Mouse (Mus musculus) urinary bladder, postnatal 36 days (tissue): ENCODE data around the gene Ccdc89.

Experiments used
- DNase-seq, 2 experiments: peaks; one replicate each; pipeline ENCODE4 v3.0.0; 2022; ENCODE audit warnings: low spot score in 2 of 2, mixed read lengths in 1 of 2

The Ccdc89 gene

GRCm38 (mm10) chr7:90426020-90427001, at the start of gene Ccdc89:
Ccdc89 (plus strand) TSS chr7:90426577.
- DNase-seq: peak; percentile 61 to 80

DNA sequence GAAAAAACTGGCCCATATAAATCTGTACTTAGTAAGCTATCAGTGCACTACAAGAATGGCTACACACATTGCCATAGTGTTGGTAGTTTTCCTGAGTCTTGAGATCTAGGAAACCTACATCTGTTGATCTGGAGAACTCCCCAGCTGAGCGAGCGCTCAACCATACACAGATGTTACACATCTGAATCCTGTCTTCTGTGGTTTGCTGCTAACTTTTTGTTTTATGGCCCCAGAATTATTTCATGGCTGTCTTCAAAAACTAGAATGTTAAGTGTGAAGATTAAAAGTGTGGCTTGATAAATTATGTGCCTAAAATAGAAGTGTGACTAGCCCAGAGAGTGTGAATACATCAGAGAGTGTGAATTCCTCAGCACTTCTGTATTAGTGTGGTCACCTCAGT, 42.0 kb upstream of the Ccdc89 start:
- DNase-seq: no peak

GRCm38 (mm10) chr7:90386885-90387459, 39.4 kb upstream of the Ccdc89 start:
- no peak for DNase-seq

- DNase-seq: no peak
Observed at GRCm38 (mm10) chr7:90389765-90390164, 36.6 kb upstream of the Ccdc89 start.

- DNase-seq: no peak
Observed at GRCm38 (mm10) chr7:90395073-90395472, 31.3 kb upstream of the Ccdc89 start.

DNA sequence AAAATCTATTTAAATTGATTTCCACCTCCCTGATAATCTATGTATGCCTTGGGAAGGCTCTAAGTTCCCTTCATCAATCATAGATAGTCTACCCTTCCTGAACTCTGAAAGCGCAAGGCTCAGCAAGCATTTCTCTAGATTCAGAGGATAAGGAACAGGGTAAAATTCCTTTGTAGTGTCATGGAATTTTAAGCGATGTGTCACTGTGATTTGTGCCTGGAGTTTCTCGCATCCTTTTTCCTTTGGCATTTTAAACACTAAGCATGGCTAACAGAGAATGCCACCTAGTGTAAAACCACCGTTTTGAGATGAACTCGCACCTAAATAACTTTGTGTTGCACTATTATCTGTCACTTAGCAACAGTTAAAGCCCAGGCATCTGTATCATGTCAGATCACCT, 30.4 kb upstream of the Ccdc89 start:
- no peak for DNase-seq

- peak; percentile 33 to 59 for DNase-seq
Observed at GRCm38 (mm10) chr7:90409934-90410333, 16.4 kb upstream of the Ccdc89 start.

DNA sequence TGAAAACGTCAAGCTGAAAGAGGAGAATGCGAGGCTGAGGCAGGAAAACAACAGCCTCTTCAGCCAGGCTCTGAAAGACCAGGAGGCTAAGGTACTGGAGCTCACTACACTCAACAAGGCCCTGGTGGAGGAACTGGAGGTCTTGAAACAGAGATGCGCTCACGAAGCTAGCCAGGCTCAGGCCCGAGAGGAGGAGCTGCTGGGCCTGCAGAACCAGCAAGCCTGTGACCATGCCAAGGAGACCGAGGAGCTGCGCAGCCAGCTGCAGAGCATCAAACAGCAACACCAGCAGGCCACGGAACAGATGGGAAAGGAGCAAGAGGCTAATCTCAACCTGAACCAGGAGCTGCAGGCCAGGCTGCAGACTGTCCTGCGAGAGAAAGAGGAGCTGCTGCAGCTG, 629 bp downstream of the Ccdc89 start:
- peak in 1 of 2 experiments; percentile 7 for DNase-seq

GRCm38 (mm10) chr7:90432221-90432620, 5.8 kb downstream of the Ccdc89 start:
- no peak for DNase-seq

GRCm38 (mm10) chr7:90440044-90440443, 13.7 kb downstream of the Ccdc89 start:
- no peak for DNase-seq

DNA sequence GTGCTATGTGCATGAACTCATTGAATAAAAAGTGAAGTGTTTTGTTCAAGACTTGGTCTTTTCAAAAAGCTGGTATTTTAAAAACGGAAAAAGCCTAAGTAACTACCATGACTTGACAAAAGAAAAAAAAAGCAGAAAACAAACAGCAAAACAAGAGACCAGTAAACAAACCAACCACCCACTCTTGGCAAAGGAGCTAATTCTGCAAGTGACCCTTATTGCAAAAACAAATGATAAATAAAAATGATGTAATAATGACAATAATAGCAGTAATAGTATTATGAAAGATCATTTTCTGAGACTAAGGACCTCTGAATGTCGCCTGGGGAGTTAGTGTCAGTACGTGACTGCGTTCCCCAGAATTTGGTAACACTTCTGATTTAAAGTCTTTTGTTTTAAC, 15.7 kb downstream of the Ccdc89 start:
- no peak for DNase-seq

DNA sequence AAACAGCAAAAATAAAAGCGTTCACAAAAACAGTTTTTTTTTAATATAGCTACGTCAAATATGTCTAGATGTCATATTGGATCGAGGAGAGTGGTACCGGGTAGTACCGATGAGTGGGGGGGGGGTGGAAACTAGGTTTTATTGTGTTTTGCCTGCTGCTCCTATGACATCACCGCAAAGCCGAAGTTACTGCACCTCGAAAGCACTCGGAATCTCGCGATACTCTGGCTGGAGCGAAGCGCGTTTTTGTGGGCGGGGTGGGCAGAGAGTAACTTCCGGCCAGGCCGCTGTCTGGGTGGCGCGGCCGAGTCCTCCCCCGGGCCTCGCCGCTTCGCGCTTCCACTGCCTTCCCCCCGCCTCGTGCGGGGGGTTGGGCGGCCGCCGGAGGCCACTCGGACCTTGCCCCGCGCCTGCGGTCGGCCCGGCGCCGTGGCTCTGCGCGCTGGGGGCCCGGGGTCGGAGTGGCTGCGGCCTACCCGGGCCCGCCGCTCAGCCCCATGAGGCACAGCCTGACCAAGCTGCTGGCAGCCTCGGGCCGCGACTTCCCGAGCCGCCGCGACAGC, 16.2 kb downstream of the Ccdc89 start, which contains the start of gene Crebzf:
Crebzf (plus strand) TSS at position 212 of the 563 bp plus-strand sequence.
- DNase-seq: peak; percentile 90 to 95

- peak; percentile 54 to 67 for DNase-seq
Observed at GRCm38 (mm10) chr7:90443101-90444091, 17.0 kb downstream of the Ccdc89 start.

- no peak for DNase-seq
Observed at GRCm38 (mm10) chr7:90444206-90444605, 17.8 kb downstream of the Ccdc89 start.

DNA sequence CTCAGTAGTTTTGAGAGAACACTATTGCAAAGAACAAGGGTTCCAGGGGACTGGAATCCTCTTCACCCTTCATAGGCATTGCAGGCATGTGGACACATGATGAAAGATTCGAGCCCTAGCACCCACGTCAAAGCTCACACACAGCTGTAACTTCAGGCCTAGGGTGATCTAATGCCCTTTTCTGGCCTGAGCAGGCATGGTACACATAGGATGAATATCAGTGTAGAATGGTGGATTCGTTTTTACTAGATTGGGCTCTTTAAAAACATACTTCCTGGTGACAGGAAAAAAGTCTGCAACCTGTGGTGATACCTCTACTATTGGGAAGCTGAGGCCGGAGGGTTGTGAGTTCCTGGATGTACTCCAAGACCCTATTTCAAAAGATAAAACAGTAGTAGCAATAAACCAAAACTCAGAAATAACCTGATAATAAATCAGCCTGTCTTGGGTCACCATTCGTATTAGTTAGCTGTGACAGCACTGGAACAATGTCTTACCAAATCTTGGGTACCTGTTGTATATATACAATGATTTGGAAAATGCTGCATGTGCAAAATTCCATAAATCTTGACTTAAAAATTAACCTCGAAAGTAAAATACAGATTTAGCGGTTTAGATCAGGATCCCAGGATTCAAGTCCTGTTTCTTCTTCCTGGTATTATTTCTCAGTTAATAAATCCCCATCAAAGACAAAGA, 29.9 kb downstream of the Ccdc89 start:
- no peak for DNase-seq

GRCm38 (mm10) chr7:90456845-90457468, 30.6 kb downstream of the Ccdc89 start, which contains the start of gene Tmem126a:
Tmem126a (minus strand) TSS chr7:90457229.
- DNase-seq: peak; percentile 76 to 85

DNA sequence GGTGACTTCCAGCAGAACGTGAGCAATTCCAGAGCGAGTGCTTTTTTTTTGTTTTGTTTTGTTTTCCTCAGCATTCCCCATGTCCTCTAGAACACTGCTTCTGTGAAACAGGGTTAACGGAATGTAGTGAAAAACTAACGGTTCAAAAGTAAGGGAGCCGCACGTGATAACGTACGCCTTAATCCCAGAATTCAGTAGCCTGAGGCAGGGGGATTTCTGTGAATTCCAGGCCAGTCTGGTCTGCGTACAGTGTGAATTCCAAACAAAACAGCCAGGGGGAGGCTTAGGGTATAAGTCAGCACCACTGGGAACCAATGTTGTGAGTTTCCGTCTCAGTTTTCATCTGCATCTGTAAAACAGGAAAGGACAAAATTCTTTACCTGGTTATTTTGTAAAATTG, 31.1 kb downstream of the Ccdc89 start:
- DNase-seq: no peak

DNA sequence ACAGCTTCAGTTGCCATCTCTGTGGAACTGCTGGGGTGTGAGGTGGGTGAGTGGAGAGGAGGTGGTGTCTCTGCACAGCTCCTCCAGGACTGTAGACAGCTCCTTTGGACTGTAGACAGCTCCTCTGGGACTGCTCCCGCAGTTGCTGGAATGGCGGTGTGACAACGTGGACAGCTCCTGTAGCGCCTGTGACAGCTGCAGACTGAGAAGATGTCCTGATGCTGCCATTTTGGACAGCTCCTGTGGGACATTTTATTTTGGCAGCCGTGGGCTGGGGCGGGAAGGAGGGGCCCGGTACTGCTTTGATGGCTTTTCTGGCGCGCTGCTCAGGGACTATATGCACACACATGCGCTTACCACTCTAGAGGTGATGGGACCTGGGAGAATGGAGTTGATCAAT, 34.0 kb downstream of the Ccdc89 start:
- DNase-seq: no peak

- peak in 1 of 2 experiments; percentile 22 for DNase-seq
Observed at GRCm38 (mm10) chr7:90460930-90461329, 34.6 kb downstream of the Ccdc89 start.

DNA sequence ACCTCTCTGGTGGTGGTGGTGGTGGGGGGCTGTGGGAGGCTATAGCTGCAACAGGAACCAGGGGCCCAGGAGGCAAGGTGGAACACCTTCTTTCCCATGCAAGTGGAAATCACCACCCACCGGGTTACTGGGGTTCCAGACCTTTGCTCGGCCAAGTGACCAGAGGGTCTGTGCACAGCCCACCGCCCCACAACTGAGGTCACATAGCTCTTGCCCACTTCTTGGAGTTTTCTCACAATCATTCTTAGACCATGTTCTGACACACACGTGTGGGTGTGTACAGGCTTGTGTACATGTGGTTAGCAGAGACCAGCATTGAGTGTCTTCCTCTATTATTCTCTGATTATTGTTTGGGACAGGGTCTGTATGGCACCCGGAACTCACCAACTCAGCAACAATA, 35.1 kb downstream of the Ccdc89 start:
- DNase-seq: no peak
